Mouse (Mus musculus) bone marrow macrophage, adult 2 months (primary cell): ENCODE results near the gene Stk39.

Source experiments
- CTCF ChIP-seq: IDR thresholded peaks from 2 replicates; pipeline ENCODE4 v1.5.1; 2012; ENCODE audit warnings: low read depth, mild to moderate bottlenecking, low read length, moderate library complexity
- POLR2A ChIP-seq: IDR thresholded peaks from 2 replicates; pipeline ENCODE4 v1.6.1; 2012; ENCODE audit warnings: mild to moderate bottlenecking, low read depth, low read length, borderline replicate concordance

- TF ChIP-seq POLR2A (no peak), CTCF (no peak)
Measured at GRCm38 (mm10) chr2:68486275-68486674, 14.2 kb upstream of the Stk39 start.
